Mouse (Mus musculus) liver, adult 2 months (tissue): ENCODE results near the gene Card10.

Experiments used
- CTCF ChIP-seq: fragments of 200-500 bp; IDR thresholded peaks from 2 replicates; pipeline ENCODE4 v1.5.1; 2011; ENCODE audit warnings: low read depth, low read length, control low read depth
- POLR2A ChIP-seq: fragments of 200-500 bp; IDR thresholded peaks from 2 replicates; pipeline ENCODE4 v1.6.1; 2011; ENCODE audit warnings: low read length, control low read depth; ENCODE audit not compliant: insufficient read depth; ENCODE audit errors: extremely low read depth

DNA sequence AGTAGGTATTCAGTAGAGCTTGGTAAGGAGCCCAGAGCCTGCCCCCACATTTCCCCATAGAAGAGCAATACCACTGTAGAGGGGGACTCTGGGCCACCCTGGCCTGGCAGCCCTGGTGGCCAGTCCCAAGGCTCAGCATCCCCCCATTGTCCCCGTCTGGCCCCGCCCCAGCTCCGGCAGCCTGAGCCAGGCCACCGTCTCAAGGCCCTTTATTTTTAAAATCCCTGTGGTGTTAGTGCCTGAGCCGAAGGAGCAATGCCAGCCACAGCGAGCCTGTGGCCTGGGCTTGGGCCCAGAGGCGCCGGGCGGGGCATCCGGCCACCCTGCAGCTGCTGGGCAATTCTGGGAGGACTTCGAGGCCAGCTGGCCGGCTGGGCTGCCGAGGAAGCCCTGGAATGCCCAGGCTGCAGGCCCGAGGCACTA is 29.9 kb upstream of the Card10 start:
- TF ChIP-seq POLR2A (no peak), CTCF (no peak)
